Mouse (Mus musculus): ENCODE data around the gene Abl2.
"Not testable (repeated sequence)": the region's sequence is repeated elsewhere in the genome, so short reads cannot be mapped to it uniquely, and the experiment has no call there.

The Abl2 gene

DNA sequence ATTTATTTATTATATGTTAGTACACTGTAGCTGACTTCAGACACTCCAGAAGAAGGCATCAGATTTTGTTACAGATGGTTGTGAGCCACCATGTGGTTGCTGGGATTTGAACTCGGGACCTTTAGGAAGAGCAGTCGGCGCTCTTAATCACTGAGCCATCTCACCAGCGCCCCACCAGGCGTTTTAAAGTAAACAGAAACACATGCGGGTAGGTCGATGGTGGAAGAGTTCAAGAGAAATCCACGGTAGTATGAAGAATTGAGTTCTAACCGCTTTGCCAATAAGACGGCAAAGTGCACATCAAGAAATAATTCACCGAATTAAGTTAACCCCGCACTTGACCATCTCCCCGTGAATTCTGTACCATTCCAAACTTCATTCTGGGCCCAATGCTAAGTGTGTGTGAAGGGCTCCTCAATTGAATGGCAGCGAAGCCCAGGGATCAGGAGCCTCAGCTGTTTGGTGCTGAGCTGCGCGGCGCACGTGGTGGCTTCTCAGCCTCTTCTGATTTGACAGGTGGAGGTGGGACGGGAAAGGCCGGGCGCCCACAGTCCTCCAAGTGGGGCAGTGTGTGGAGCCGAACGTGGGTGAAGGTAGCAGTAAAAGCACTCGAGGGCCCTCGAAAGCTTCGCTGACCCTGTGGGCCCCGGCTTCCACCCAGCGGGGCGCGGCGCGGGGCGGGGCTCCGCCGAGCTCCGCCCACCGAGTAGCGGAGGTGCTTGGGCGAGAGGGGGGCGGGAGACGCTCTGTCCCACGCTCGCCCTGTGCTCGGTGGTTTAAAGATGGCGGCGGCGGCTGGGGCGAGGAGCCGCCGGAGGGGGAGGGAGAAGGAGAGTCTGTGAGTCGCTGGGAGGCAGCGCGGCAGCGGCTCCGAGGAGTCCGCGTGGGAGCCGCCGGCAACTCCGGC, at the start of gene Abl2:
Abl2 (plus strand) TSS at position 763 of the 907 bp plus-strand sequence.
- DNase-seq: peak; percentile 90 to 92

DNA sequence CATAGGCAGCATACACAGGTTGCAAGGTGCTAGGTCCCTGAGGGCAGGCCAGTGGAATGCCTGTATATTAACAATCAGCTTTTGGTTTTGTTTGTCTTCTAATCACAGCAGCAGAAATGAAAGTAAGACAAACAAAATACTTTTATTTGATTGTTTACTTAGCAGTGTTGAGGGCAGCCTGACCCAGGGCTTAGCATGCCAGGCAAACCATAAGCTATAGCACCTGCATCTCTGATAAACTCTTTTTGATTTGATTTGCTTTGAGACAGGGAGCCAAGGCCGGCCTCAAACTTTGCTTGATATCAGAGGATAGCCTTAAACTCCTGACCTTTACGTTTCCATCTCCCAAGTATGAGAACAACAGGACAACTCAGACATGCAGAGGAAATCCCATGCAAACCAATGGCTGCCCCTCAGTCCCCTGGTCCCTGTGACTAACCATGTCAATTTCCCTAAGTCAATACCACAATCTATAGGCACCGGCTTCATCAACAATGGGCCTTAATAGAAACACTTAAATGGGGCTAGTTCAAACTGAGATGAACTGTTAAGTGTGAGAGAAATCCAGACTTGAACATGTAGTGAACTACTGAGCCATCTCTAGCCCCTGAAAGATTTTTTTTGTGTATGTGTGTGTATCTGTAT, 38.3 kb upstream of the Abl2 start:
- DNase-seq: no peak

DNA sequence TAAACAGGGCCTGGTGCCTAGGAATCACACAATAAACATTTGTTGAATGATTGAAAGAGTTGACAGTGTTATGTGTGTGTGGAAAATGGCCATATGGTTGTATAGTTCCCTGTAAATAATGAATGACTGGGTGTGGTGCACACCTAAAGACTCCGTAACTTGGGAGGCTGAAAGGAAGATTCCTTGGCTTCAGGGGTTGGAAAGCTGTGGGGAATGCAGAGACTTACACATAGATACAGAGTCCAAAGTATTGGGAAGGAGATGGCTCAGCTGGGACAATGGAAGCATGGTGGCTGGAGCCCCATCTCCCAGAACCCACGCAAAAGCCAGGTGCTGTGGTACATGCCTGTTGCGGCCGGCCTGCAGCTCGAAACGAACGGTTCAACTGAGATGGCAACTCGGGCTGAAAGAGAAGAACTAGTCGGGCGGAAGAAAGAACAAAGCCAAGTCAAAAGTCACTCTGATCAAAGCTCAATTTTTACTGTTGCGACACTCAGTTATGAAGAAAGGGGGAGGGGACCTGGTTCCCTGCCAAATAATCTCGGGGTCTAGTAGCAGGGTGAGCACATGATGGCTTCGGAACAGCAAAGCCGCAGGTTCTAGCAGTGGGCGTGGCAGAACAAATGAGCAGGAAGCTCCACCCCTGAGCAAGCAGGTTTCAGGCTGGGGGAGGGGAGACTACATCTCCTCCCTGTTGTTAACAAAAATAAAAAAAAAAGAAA, 36.6 kb upstream of the Abl2 start:
- DNase-seq: peak; percentile 51 to 57

DNA sequence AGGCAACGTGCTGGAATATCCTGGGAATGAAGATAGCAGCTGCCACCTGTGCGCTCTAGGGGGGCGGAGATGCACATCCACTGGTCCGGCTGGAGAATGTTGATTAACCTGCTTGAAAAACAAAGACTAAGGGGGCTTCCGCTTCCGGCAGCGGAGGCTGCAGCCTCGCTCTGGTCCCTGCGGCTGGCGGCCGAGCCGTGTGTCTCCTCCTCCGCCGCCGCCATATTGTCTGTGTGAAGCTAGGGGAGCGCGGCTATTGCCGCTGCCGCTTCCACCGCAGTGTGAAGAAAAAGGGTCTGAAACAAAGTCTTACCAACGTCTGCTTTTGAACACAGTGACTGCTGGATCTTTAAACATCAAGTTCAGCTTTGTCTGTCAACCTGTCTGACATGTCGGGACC, 34.7 kb upstream of the Abl2 start, which contains the start of gene Gm10031:
Gm10031 (plus strand) TSS at position 171 of the 400 bp plus-strand sequence.
- DNase-seq: not testable (repeated sequence)

DNA sequence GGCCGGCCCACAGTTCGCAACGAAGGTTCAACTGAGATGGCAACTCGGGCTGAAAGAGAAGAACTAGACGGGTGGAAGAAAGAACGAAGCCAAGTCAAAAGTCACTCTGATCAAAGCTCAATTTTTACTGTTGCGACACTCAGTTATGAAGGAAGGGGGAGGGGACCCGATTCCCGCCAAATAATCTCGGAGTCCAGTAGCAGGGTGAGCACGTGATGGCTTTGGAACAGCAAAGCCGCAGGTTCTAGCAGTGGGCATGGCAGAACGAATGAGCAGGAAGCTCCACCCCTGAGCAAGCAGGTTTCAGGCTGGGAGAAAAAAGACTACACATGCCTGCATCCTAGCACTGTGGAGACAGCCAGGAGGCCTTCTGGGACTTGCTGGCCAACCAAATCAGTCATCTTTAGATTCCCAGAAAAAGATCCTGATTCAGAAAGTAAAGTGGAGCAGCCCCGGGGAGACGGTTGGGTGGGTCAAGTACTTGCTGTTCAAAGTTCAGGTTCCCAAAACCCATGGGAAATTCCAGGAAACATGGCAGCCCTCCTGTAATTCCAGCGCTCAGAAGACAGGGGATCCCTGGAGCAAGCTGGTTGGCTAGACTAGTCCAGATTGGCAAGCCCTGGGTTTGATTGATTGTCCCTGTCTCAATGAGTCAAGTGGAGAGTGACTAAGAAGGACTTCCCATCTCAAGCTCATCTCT, 26.0 kb upstream of the Abl2 start:
- not testable (repeated sequence) for DNase-seq

DNA sequence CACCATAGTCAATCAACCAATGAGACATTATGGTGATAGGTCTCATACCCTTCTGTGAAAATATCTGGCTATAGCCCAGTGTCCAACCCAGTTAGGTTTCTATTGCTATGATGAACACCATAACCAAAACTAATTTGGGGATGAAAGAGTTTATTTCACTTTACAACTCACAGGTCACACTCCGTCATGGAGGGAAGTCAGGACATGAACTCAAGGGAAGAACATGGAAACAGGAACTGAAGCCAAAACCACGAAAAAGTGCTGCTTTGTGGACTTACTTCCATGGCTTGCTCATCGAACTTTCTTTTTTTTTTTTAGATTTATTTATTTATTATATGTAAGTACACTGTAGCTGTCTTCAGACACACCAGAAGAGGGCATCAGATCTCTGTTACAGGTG, 25.1 kb upstream of the Abl2 start:
- DNase-seq: no peak

DNA sequence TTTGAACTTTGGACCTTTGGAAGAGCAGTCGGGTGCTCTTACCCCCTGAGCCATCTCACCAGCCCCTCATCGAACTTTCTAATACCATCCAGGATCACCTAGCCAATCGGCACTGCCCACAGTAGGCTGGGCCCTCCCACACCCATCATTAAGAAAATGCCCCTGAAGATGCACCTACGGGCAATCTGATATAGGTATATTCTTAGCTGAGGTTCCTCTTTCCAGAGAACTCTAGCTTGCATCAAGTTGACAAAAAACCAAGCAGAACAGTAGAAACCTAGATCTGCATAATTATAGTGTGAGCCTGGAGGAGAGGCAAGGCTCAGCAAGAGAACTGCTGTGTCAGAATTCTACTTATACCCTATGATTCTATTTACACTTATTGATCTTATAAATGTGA, 24.7 kb upstream of the Abl2 start:
- no peak for DNase-seq

DNA sequence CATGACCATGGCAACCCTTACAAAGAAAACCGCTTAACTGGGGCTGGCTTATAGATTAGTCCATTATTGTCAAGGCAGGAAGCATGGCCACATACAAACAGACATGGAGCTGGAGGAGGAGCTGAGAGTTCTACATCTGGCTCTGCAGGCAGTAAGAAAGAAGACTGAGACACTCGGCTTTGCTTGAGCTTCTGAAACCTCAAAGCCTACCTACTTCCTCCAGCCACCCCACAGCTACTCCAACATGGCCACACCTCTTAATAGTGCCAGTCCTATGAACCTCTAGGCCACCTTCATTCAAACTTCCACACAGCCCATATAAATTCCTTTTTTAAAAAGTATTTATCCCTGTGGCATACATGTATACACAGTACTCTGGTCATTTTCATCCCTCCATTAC, 21.6 kb upstream of the Abl2 start:
- DNase-seq: no peak

DNA sequence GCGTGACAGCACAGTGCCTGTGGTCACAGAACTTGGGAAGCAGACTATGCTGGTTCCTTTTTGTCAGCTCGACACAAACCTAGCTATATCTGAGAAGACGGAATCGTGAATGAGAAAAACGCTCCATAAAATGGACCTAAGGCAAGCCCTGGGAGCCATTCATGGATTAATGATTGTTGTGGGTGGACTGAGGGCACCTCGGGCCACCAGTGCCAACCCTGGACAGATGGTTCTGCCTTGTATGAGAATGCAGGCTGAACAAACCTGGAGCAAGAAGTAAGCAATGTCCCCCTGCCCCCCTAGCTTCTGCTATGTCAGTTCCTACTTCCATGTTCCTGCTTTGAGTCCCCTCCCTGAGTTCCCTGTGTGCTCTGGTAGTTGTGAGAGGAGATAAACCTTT, 20.9 kb upstream of the Abl2 start:
- no peak for DNase-seq

DNA sequence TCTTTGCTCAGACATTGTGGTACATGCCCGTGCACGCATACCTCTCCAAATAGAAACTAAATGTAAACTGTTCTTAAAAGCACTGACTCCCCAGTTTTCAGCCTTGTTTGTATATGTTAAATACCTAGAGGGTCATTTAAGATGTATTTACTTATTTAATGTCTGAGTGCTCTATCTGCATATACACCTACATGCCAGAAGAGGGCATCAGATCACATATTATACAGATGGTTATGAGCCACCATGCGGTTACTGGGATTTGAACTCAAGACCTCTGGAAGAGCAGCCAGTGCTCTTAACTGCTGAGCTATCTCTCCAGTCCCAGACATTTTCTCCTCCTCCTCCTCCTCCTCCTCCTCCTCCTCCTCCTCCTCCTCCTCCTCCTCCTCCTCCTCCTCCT, 20.2 kb upstream of the Abl2 start:
- peak in 1 of 2 experiments; percentile 12 for DNase-seq

DNA sequence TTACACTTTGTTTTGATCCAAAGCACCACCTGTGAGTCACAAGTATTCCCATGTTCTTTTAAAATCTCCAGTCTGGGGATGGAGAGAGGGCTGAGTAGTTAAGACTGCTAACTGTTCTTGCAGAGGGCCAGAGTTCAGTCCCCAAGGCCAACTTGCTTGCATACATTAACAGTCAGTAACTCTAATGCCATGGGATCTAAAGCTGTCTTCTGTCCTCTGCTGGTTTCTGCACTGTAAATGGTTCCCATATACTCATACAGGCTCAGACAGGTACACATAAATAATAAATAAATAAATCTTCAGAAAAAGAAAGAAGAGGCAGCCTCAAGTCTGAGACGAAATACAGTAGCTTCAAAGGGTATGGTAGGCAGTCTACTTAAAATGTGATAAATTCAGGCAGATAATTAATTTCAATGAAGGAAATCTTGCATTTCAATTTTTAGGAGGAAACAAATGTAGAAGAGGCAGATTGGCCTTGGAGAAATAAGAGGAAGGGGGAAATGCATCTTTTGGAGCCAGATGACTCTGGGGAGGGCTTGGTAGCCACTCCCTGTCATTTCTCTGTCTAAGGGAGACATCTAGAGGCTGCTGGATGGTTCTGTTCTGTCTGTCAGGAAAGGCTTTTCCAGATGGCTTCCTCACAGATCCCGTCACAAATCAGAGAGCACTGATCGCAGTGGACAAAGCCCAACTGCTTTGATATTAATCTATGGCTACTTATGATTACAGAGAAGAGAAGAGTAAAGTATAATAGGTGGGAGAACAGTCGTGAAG, 18.6 kb upstream of the Abl2 start:
- DNase-seq: peak in 1 of 2 experiments; percentile 19

DNA sequence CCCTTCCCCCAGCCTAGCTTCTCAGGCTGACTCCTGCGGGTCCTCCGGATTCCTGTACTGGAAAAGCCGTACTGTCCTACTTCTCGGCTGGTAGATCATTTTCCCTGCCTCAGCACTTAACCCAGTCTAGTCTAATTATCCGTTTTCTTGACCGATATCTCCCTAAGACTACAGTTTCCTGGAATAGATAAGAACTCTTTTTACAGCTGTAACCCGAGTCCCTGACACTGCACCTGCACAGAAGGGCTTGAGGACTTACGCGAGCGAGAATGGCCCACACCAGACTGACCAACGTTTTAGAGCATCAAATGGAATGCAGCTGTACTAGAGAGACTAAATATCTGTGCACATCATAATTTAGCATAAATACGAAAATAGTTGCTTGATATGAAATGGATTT, 14.6 kb upstream of the Abl2 start:
- no peak for DNase-seq

DNA sequence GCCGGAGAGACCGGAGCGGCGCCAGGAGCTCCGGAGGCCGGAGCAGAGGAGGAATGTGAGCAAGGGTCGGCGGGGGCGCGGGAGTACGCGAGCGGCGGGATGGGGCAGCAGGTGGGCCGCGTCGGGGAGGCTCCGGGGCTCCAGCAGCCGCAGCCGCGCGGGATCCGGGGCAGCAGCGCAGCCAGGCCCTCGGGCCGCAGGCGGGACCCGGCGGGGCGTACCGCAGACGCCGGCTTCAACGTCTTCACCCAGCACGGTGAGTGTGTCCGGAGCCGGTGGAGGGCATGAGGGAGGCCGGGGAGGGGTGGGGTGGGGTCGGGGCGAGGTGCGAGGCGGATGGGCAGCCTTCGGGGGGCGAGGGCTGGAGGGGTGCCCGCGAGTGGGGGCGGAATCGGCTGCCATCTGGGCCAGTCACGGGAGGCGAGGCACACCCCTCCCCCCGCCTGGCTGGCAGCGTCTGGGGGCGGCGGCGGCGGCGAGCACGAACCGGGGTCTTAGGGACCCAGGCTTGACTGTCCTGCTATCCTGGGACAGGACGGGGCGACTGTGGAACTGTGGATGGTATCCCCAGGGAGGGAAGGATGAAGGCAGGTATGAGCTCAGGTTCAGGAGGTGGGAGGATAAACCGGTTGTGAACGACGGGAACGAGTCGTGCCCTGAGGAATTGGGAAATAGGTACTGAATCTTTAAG, 509 bp downstream of the Abl2 start:
- peak; percentile 54 to 59 for DNase-seq

DNA sequence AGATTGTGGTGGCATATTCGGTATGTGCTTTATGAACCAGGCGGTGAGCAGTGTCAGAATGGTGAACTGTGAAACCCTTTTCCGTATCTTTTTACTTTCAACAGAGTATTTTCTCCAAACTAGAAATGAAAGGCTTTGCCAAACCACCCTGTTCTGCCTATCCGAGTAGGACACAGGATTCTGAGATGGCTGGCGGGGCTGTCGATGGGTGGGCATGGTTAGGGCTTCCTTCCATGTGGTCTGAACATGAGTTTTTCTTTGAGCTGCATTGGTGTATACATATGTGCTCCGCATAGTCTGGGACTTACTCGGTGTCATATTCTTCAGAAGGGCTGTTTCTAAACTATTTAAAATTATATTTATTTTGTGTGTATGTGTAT, 1.0 kb downstream of the Abl2 start:
- DNase-seq: no peak

DNA sequence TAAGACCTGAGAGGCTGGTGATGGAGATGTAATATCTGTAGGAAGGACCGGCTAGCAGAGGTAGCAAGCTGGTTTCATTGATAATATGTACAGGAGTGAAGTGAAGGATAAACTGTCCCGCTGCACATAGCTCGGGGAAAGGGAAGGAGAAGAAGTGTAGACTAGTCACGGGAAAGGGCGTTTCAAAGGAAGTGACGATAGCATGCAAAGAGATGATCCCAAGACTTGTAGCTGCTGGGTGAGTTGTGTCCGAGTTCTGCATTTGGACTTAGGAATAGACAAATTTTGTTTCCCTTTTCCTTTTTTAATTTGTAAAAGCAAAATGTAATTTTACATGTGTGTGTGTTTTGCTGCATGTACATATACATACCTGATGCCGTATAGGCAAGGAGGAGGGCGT, 1.9 kb downstream of the Abl2 start:
- no peak for DNase-seq

DNA sequence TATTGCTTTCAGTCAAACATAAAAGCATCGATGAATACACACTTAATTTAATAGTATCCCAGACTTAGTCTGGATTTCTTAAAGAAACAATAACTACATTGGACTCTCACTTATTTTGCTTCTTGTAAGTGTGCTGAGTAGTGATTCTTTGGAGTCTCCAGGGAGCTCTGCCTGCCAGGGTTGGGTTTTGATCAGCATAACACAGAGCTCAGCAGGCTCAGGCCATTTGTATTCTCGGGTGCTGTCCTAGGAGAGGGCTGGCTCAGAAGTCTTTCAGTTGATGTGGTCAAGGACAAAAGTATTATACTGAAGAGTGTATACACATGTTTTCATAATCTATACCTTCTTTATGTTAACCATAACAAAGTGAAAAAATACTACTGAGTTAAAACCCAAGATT, 6.7 kb downstream of the Abl2 start:
- no peak for DNase-seq

DNA sequence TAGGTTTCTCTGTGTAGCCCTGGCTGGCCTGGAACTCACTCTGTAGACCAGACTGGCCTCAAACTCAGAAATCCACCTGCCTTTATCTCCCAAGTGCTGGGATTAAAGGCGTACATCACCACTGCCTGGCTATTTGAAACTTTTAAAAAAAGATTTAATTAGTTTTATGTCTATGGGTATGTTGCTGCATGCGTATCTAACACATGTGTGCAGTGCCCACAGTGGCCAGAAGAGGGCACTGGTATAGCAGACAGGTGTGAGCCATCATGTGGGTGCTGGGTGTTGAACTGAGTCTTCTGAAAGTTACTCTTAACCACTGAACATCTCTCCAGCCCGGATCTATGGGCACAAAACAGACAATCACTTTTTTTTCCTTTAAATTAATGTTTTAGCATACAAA, 7.5 kb downstream of the Abl2 start:
- DNase-seq: peak; percentile 66 to 67

DNA sequence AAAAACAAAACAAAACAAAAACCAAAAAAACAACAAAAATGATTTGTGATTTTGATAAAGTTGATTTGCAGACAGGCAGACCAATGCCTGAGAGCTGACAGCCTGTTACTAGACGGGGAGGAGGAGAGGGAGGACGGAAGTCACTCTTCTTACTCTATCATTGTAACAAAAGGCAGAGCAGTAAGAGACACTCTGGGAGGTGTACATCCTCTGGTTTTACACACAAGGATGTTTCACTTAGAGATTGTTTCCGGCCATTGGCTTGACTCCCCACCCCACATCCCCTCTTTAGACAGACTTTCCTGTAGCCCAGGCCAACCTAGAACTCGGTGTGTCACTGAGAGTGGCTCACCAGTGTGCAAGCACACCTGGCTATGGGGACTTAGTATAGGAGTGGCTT, 11.0 kb downstream of the Abl2 start:
- DNase-seq: no peak

DNA sequence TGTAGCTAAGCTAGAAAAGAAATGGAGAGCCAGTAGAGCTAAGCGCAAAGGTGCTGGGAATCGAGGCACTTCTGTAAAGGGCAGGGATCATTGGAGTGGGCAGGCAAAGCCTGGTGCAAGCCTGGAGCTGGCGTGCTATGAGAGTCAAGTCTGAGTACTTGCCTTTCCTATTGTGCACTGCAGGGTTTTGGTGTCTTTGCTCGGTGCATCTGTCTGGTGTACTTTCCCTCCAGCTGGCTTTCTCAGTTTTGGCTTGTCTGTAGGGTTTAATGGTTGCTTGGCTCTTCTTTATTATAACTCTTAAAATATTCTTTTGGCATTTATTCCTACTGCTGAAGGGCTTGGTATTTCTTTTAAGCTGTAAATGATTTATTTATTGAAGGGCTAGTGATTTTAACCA, 14.4 kb downstream of the Abl2 start:
- DNase-seq: no peak

DNA sequence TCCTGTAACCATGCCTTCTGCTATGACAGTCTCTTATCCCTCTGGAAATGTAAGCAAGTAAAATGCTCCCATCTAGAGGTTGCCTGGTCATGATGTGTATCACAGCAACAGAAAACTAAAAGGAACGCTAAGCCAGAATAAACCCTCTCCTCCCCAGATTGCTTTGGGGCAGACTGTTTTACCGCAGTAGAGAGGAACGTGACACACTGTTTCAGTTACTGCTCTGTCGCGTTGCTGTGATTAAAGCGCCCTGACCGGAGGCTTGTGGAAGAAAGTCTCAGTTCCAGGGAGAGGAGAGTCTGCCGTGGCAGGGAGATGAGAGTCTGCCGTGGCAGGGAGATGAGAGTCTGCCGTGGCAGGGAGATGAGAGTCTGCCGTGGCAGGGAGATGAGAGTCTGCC, 22.6 kb downstream of the Abl2 start:
- no peak for DNase-seq

DNA sequence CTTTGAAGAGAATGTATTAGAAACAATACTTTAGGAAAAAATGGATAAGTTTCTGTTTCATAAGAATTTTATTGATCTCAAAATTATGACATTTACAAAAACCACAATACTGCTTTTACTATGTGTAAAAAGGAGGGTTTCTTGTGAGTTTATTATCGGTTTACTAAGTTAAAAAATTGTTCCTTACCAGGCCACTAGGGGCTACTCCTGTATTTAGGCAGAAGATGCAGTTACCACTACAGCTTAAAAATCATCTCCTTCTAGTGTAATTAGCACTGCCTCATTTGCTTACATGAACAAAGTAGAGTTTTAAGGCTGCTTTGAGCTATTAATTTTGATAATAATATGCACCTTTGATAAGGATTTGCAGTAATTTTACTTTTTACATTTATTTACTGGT, 25.6 kb downstream of the Abl2 start:
- DNase-seq: no peak

DNA sequence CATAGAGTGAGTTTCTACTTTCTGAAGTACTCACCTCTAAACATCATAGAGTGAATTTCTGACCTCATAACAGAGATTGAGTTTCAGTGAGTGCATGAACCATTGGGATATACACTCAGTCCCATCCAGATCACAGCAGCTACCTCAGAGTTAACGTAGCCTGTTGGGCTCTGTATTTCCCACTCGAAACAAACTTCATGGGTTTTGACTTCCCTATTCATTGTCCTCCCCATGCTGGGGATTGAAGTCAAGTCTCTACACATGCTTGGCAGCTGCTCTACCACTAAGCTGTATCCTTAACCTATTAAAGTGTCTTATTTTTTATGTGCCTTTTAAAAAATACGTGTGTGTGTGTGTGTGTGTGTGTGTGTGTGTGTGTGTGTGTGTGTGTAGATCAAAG, 26.9 kb downstream of the Abl2 start:
- DNase-seq: no peak

Measured in B cell, adult 2 months (primary cell).